Comparison of ENCODE assay signal across 9 mouse cellular contexts in the genomic region with DNA sequence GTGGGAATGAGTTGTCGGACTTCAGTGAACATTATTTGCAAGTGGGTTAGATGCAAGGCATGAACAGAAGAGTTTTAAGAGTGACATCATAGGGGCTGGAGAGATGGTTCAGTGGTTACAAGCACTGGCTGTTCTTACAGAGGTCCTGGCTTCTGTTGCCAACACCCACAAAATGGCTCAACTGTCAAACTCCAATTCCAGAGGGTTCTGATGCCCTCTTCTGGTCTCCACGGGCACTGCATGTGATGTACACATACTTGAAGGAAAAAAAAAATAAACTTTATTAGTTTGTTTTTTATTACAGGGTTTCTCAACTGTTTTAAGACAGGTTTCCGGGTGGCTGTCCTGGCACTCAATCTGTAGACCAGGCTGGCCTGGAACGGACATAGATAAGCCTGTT. TPM values are rescaled to one million over a fixed set of nuclear protein-coding genes. Genes with fewer than 3 reads are reported as not detected.
DNase-seq lines count a peak whose midpoint lies in the region; ATAC-seq lines count a peak whose summit lies in the region.
"Had no signal": no experiment of that assay in that cellular context is flagged by ENCODE, and none has a peak within 500 bp of the region (broad histone marks: within the 10 kb centered on the region; RNA-seq: fewer than 3 reads in every experiment).

No protein-coding gene starts in this region.

- no peak overlapping the region for H3K9ac ChIP-seq in intestine, embryonic 14.5 days (ENCODE audit: low read length)
- H3K9ac ChIP-seq in intestine, embryonic 16.5 days (ENCODE audit: low read depth, low read length), result no peak overlapping the region
- H3K9ac ChIP-seq: stomach, embryonic 15.5 days had no signal

- WGBS in intestine, embryonic 14.5 days, result 67% methylated on average over 4 of the region's 4 CpGs
- 72% methylated on average over 4 of the region's 4 CpGs for WGBS in intestine, embryonic 16.5 days

- no peaks in the 10 kb centered on the region for H3K27me3 ChIP-seq in intestine, embryonic 14.5 days (replicated peaks; ENCODE audit: control insufficient read depth, insufficient read depth, low read length)
- no peaks in the 10 kb centered on the region for H3K27me3 ChIP-seq in intestine, embryonic 16.5 days (replicated peaks; ENCODE audit: control insufficient read depth, insufficient read depth, low read length)
- H3K27me3 ChIP-seq: stomach, embryonic 15.5 days had no signal

- no peak overlapping the region for H3K4me2 ChIP-seq in intestine, embryonic 14.5 days (ENCODE audit: low read length)
- H3K4me2 ChIP-seq in intestine, embryonic 16.5 days (ENCODE audit: low read depth, low read length), result no peak overlapping the region
- H3K4me2 ChIP-seq: stomach, embryonic 15.5 days had no signal

- ATAC-seq in intestine, embryonic 14.5 days (replicated peaks; ENCODE audit: low FRiP score, low TSS enrichment, low read depth), result no peak
- ATAC-seq in intestine, embryonic 16.5 days, result no peak

- no peak overlapping the region for H3K27ac ChIP-seq in intestine, embryonic 14.5 days (ENCODE audit: low read depth)
- H3K27ac ChIP-seq in intestine, embryonic 16.5 days (ENCODE audit: low read length), result no peak overlapping the region
- H3K27ac ChIP-seq: stomach, embryonic 15.5 days had no signal

- peak; percentile 77 for DNase-seq in intestine, embryonic 14.5 days (ENCODE audit: low spot score)
- DNase-seq in B cell, adult 2 months, result peak; percentile 68 to 70
- DNase-seq in R1 (ENCODE audit: low read depth, low spot score), result peak; percentile 82
- DNase-seq in embryo, embryonic 10 days (ENCODE audit: low spot score), result peak; percentile 67
- DNase-seq in left cerebral cortex, postnatal 4 days, result peak; percentile 53
- DNase-seq in right cerebral cortex, postnatal 4 days, result peak; percentile 58
- no peak for DNase-seq in urinary bladder, postnatal 4 days (ENCODE audit: low spot score in 2 of 2)

- no peaks in the 10 kb centered on the region for H3K36me3 ChIP-seq in intestine, embryonic 14.5 days (ENCODE audit: control insufficient read depth, insufficient read depth, low read length)
- 0 out of 2 replicates have a peak, but pooled peaks cover 6% of the 10 kb centered on the region for H3K36me3 ChIP-seq in intestine, embryonic 16.5 days (ENCODE audit: control insufficient read depth, insufficient read depth, low read length)
- H3K36me3 ChIP-seq: stomach, embryonic 15.5 days had no signal

- no peaks in the 10 kb centered on the region for H3K9me3 ChIP-seq in intestine, embryonic 14.5 days (ENCODE audit: control insufficient read depth, low read length)
- no peaks in the 10 kb centered on the region for H3K9me3 ChIP-seq in intestine, embryonic 16.5 days (ENCODE audit: control insufficient read depth, low read length)
- H3K9me3 ChIP-seq: stomach, embryonic 15.5 days had no signal

- peaks cover 14% of the 10 kb centered on the region for H3K4me1 ChIP-seq in intestine, embryonic 14.5 days (replicated peaks; ENCODE audit: control insufficient read depth, insufficient read depth, low read length)
- peaks cover 16% of the 10 kb centered on the region for H3K4me1 ChIP-seq in intestine, embryonic 16.5 days (ENCODE audit: control insufficient read depth, insufficient read depth, low read length)

- H3K4me3 ChIP-seq in intestine, embryonic 14.5 days (ENCODE audit: low read depth, low read length), result no peak overlapping the region
- H3K4me3 ChIP-seq in intestine, embryonic 16.5 days (ENCODE audit: low read length), result no peak overlapping the region
- H3K4me3 ChIP-seq: stomach, embryonic 15.5 days had no signal

- intact Hi-C loops in left cerebral cortex, postnatal 4 days (cut with DNase I), result no loop called here

RNA-seq across cellular contexts. Expression of a gene that starts 2.4 kb away (rescaled TPM):
- 155 and 159 TPM in 2 replicates for polyA plus RNA-seq in intestine, embryonic 14.5 days (2014; fragmentation: Nextera tagmentation; extraction: Ambion mirVana)
- polyA plus RNA-seq in intestine, embryonic 16.5 days (2015; fragmentation: Nextera tagmentation; extraction: Ambion mirVana), result 170 and 176 TPM in 2 replicates
- total RNA-seq in left cerebral cortex, postnatal 4 days (2021), result 10 to 100 TPM; 67.8 to 72.6 TPM

RNA-seq across cellular contexts. Expression of a gene that starts 28.7 kb away (rescaled TPM):
- 0.85 and 1.2 TPM in 2 replicates for polyA plus RNA-seq in intestine, embryonic 14.5 days (2014; fragmentation: Nextera tagmentation; extraction: Ambion mirVana)
- 1.9 and 2.0 TPM in 2 replicates for polyA plus RNA-seq in intestine, embryonic 16.5 days (2015; fragmentation: Nextera tagmentation; extraction: Ambion mirVana)
- 10 to 100 TPM; 89.1 to 97.3 TPM for total RNA-seq in left cerebral cortex, postnatal 4 days (2021)

RNA-seq across cellular contexts. Expression of a gene that starts 36.6 kb away (rescaled TPM):
- polyA plus RNA-seq in intestine, embryonic 14.5 days (2014; fragmentation: Nextera tagmentation; extraction: Ambion mirVana), result 352 and 357 TPM in 2 replicates
- 296 and 299 TPM in 2 replicates for polyA plus RNA-seq in intestine, embryonic 16.5 days (2015; fragmentation: Nextera tagmentation; extraction: Ambion mirVana)
- 100 to 1,000 TPM; 467 to 469 TPM for total RNA-seq in left cerebral cortex, postnatal 4 days (2021)

RNA-seq across cellular contexts. Expression of a gene that starts 41.2 kb away (rescaled TPM):
- polyA plus RNA-seq in intestine, embryonic 14.5 days (2014; fragmentation: Nextera tagmentation; extraction: Ambion mirVana), result 9.2 and 10.8 TPM in 2 replicates
- polyA plus RNA-seq in intestine, embryonic 16.5 days (2015; fragmentation: Nextera tagmentation; extraction: Ambion mirVana), result 8.9 and 10.3 TPM in 2 replicates
- 10 to 100 TPM; 51.8 to 56.1 TPM for total RNA-seq in left cerebral cortex, postnatal 4 days (2021)

RNA-seq across cellular contexts. Expression of a gene that starts 47.9 kb away (rescaled TPM):
- 232 and 257 TPM in 2 replicates for polyA plus RNA-seq in intestine, embryonic 14.5 days (2014; fragmentation: Nextera tagmentation; extraction: Ambion mirVana)
- polyA plus RNA-seq in intestine, embryonic 16.5 days (2015; fragmentation: Nextera tagmentation; extraction: Ambion mirVana), result 87.8 and 173 TPM in 2 replicates
- total RNA-seq in left cerebral cortex, postnatal 4 days (2021), result 1,000 to 10,000 TPM; 1,603 to 1,633 TPM

Comparison
In these comparisons a context has a peak if more than half of its experiments do, and no peak if none do; other contexts are left out.
1. DNase-seq: peak in intestine, embryonic 14.5 days (single experiment), B cell, adult 2 months (2 of 2), R1 (single experiment), embryo, embryonic 10 days (single experiment), left cerebral cortex, postnatal 4 days (single experiment) and right cerebral cortex, postnatal 4 days (single experiment); none in urinary bladder, postnatal 4 days (0 of 2).